Mouse (Mus musculus) forebrain, embryonic 12.5 days (tissue): ENCODE measurements around the gene Pacsin1. TPM values are rescaled to one million over a fixed set of nuclear protein-coding genes. Genes with fewer than 3 reads are reported as not detected.
A peak's percentile ranks its signal among the peaks of the same experiment; 100 is the strongest.

ENCODE experiments used
- ATAC-seq: fragments of 200-750 bp; cut with Nextera tagmentation; 2 replicates; pipeline ENCODE4 v1.8.0; 2017; ENCODE audit warnings: moderate TSS enrichment; ENCODE audit not compliant: low FRiP score
- H3K27ac ChIP-seq: fragments of 300-500 bp; sonication (generic); 2 replicates; pipeline ENCODE4 v1.5.1; 2016; ENCODE audit warnings: mild to moderate bottlenecking
- H3K27me3 ChIP-seq: fragments of 300-500 bp; sonication (generic); 2 replicates; pipeline ENCODE4 v1.6.1; 2016; ENCODE audit warnings: mild to moderate bottlenecking
- H3K36me3 ChIP-seq: fragments of 300-500 bp; sonication (generic); replicated peaks from 2 replicates; pipeline ENCODE4 v1.6.1; 2016; ENCODE audit warnings: mild to moderate bottlenecking
- H3K4me1 ChIP-seq: fragments of 300-500 bp; sonication (generic); 2 replicates; pipeline ENCODE4 v1.6.1; 2016
- H3K4me2 ChIP-seq: fragments of 300-500 bp; sonication (generic); 2 replicates; pipeline ENCODE4 v1.6.1; 2016; ENCODE audit warnings: mild to moderate bottlenecking, moderate library complexity
- H3K4me3 ChIP-seq: fragments of 300-500 bp; sonication (generic); replicated peaks from 2 replicates; pipeline ENCODE4 v1.5.1; 2016; ENCODE audit warnings: mild to moderate bottlenecking
- H3K9ac ChIP-seq: fragments of 300-500 bp; sonication (generic); 2 replicates; pipeline ENCODE4 v1.6.1; 2016; ENCODE audit warnings: mild to moderate bottlenecking
- H3K9me3 ChIP-seq: fragments of 300-500 bp; sonication (generic); 2 replicates; pipeline ENCODE4 v1.6.1; 2016
- WGBS: fragments of 180-500 bp; shearing (Covaris S2); methylation state at CpG from one replicate; pipeline ENCODE4 v1.1.7; 2016; 5-methylcytosine and 5-hydroxymethylcytosine counted together
- polyA plus RNA-seq: library from polyadenylated mRNA; unstranded; fragments of >200 nt; fragmentation: Nextera tagmentation; extraction: Ambion mirVana; gene quantifications from 2 replicates; pipeline ENCODE4 v1.2.1, GENCODE M21; 2016

Gene Pacsin1
- polyA plus RNA-seq, 1 experiment from 2014 or later: 9.0 TPM

DNA sequence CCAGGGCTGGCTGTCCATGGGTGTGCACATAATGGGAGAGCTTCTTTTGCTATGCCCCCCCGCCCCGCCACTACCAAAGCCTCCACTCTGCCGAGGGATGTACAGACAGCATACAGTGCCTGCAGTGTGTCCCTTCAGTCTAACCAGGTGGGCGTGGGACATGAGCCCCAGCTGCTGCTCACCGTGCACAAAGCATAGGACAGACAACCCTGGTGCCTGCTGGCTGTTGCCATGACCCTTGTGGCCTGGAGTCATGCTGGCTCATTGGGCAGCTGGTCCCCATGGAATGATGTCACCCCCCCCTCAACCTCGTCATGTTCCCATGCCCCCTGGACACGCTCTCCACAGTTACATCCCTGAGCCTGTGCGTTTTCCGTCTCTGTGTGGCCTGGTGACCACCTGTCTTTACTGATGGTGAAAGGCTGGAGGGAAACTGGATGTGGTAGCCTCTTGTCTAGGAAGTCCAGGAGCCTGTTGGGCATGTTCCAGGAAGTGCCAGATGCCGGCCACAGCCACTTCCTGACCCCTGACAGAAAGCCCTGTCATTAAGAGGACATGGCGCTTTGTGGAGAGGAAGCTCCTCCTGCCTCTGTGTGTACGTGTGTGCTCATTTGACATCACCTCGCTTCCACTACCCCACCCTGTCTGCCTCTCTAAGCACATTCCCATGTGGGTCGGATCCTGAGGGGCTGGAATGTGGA lies 35.8 kb downstream of the Pacsin1 start:
- Histone ChIP-seq H3K4me2 (no peak overlapping the region), H3K9me3 (no peaks in the 10 kb centered on the region), H3K4me3 (no peak overlapping the region), H3K36me3 (no peaks in the 10 kb centered on the region), H3K27me3 (peaks cover 28% of the 10 kb centered on the region), H3K27ac (no peak overlapping the region), H3K9ac (no peak overlapping the region), H3K4me1 (peaks cover 6% of the 10 kb centered on the region)
- ATAC-seq: no peak
- 79% methylated on average over 14 of the region's 14 CpGs for WGBS

DNA sequence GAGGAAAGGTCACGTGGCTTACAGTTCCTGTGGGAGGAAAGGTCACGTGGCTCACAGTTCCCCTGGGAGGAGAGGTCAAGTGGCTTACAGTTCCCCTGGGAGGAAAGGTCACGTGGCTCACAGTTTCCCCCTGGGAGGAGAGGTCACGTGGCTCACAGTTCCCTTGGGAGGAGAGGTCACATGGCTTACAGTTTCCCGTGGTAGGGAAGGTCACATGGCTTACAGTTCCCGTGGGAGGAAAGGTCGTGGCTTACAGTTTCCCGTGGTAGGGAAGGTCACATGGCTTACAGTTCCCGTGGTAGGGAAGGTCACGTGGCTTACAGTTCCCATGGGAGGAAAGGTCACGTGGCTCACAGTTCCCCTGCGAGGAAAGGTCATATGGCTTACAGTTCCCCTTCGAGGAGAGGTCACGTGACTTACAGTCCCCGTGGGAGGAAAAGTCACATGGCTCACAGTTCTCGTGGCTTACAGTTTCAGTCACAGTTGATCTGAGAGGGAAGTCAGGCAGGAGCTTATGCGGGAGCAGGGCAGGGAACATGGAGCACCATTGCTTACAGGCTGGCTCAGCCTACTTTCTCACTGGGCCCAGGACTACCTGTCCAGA lies 44.4 kb downstream of the Pacsin1 start:
- H3K4me2 ChIP-seq: no peak overlapping the region
- peaks cover 15% of the 10 kb centered on the region; the same call in 1 of the 2 replicates for H3K27me3 ChIP-seq
- no peaks in the 10 kb centered on the region for H3K36me3 ChIP-seq
- WGBS: 90% methylated on average over 17 of the region's 17 CpGs
- no peak overlapping the region for H3K9ac ChIP-seq
- no peak overlapping the region for H3K27ac ChIP-seq
- H3K4me1 ChIP-seq: peaks cover 12% of the 10 kb centered on the region
- no peaks in the 10 kb centered on the region for H3K9me3 ChIP-seq
- ATAC-seq: no peak
- H3K4me3 ChIP-seq: no peak overlapping the region

DNA sequence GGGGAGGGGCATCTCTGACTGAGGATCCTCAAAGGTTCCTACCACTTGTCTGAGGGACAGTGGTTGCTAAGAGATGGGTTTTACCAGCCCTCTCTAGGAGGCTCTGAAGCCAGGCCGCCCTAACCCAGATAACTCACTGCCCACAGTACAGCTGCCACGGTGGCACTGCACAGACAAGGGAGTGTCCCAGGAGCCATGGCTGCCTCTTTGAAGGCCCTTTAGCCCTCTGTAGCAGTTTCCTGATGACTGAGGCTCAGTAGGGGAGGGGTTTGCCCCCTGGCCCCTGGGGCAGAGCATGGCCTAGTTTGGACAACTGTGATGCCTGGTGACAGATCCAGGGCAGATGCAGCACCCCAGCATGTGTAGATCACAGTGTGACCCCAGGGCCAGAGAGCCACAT lies 45.5 kb downstream of the Pacsin1 start:
- H3K4me3 ChIP-seq: no peak overlapping the region
- 70% methylated on average over 2 of the region's 2 CpGs for WGBS
- H3K27ac ChIP-seq: no peak overlapping the region
- H3K9ac ChIP-seq: no peak overlapping the region
- H3K27me3 ChIP-seq: peaks cover 26% of the 10 kb centered on the region
- ATAC-seq: no peak
- H3K4me2 ChIP-seq: no peak overlapping the region
- peaks cover 12% of the 10 kb centered on the region for H3K4me1 ChIP-seq
- H3K9me3 ChIP-seq: no peaks in the 10 kb centered on the region
- H3K36me3 ChIP-seq: no peaks in the 10 kb centered on the region

DNA sequence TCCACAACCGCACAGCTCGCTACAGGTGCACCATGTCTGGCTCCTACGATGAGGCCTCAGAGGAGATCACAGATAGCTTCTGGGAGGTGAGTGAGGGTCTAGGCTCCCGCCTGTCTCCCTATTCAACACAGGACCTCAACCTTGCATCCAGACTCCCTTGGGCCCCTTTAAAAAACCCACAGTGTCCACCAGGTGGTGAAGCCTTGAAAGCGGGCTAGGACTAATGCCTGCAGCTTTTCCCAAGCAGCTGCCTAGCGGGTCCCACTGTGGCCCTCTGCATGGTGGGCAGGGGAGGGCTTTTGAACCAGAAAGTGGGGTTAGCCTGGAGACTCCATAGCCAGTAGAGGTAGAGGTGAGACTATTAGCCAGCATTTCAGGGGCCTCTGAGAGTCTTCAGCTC lies 46.5 kb downstream of the Pacsin1 start:
- Histone ChIP-seq H3K9me3 (no peaks in the 10 kb centered on the region), H3K27me3 (peaks cover 35% of the 10 kb centered on the region), H3K4me2 (no peak overlapping the region), H3K4me3 (no peak overlapping the region), H3K36me3 (no peaks in the 10 kb centered on the region), H3K9ac (no peak overlapping the region), H3K27ac (no peak overlapping the region), H3K4me1 (peaks cover 12% of the 10 kb centered on the region)
- 72% methylated on average over 6 of the region's 6 CpGs for WGBS
- no peak for ATAC-seq

DNA sequence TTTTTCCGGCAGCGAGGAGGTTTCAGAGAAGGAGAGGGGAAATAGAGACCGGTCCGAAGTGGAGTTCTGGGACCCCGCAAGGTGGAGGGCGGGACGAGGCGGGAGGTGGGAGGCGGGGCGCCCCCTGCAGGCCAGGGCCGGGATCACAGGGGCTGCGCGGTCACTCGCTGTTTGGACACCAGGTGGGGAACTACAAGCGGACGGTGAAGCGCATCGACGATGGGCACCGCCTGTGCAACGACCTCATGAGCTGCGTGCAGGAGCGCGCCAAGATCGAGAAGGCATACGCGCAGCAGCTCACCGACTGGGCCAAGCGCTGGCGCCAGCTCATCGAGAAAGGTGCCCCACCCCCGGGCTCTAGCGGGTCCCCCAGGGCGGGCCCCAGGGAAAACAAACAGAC lies 47.2 kb downstream of the Pacsin1 start:
- no peaks in the 10 kb centered on the region for H3K9me3 ChIP-seq
- H3K4me1 ChIP-seq: peaks cover 15% of the 10 kb centered on the region
- peak overlapping the region; percentile 32 for H3K4me3 ChIP-seq
- H3K4me2 ChIP-seq: peak overlapping the region; percentile 55
- H3K36me3 ChIP-seq: no peaks in the 10 kb centered on the region
- peaks cover 41% of the 10 kb centered on the region for H3K27me3 ChIP-seq
- 0 out of 2 replicates have a peak, but pooled peaks have one; percentile 57 for ATAC-seq
- no peak overlapping the region for H3K9ac ChIP-seq
- H3K27ac ChIP-seq: no peak overlapping the region
- WGBS: 2% methylated on average over 33 of the region's 34 CpGs

DNA sequence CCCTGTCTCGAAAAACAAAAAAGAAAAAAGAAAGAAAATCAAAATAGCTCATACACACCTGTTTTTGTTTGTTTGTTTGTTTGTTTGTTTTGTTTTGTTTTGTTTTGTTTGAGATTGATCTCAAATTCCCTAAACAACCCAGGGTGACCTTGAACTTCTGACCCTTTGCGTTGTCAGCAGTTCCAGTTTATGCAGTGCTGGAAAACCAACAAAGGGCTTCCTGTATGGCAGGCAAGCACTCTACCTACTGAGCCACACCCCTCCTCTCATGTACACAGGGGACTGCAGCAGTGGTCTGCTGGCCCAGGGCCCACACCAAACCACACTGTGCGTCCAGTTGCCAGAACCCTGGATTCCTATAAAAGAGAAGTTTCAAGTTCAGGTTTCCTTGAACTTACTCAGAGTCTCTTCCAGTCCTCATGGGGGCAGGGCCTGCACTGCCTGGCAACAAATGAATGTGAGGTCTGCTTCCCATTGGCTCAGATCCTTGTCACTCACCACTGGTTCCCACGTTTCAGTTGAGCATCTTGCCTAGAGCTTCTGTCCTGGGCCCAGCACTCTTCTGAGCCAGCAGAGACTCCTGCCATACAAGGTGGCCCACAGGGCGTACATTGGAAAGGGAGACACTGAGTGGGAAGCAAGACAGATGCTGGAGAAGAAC lies 48.8 kb downstream of the Pacsin1 start:
- H3K4me3 ChIP-seq: no peak overlapping the region
- no peak overlapping the region for H3K4me2 ChIP-seq
- peaks cover 43% of the 10 kb centered on the region for H3K27me3 ChIP-seq
- H3K9ac ChIP-seq: no peak overlapping the region
- H3K36me3 ChIP-seq: no peaks in the 10 kb centered on the region
- peaks cover 27% of the 10 kb centered on the region for H3K4me1 ChIP-seq
- 69% methylated on average over 5 of the region's 5 CpGs for WGBS
- no peaks in the 10 kb centered on the region for H3K9me3 ChIP-seq
- H3K27ac ChIP-seq: no peak overlapping the region
- no peak for ATAC-seq

DNA sequence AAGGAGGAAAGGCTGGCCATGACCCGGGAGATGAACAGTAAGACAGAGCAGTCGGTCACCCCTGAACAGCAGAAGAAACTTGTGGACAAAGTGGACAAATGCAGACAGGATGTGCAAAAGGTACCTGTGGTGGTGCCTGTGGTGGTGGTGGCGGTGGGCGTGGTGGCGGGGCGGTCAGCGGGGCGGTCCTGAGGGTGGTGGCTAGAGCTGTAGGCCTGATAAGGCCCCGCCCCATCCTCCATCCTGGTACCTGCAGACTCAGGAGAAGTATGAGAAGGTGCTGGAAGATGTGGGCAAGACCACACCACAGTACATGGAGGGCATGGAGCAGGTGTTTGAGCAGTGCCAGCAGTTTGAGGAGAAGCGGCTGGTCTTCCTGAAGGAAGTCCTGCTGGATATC lies 50.4 kb downstream of the Pacsin1 start:
- H3K4me1 ChIP-seq: peaks cover 27% of the 10 kb centered on the region
- ATAC-seq: no peak
- H3K9ac ChIP-seq: no peak overlapping the region
- no peak overlapping the region for H3K4me2 ChIP-seq
- 29% methylated on average over 9 of the region's 10 CpGs for WGBS
- H3K36me3 ChIP-seq: no peaks in the 10 kb centered on the region
- H3K9me3 ChIP-seq: no peaks in the 10 kb centered on the region
- H3K27ac ChIP-seq: no peak overlapping the region
- no peak overlapping the region for H3K4me3 ChIP-seq
- peaks cover 43% of the 10 kb centered on the region for H3K27me3 ChIP-seq

DNA sequence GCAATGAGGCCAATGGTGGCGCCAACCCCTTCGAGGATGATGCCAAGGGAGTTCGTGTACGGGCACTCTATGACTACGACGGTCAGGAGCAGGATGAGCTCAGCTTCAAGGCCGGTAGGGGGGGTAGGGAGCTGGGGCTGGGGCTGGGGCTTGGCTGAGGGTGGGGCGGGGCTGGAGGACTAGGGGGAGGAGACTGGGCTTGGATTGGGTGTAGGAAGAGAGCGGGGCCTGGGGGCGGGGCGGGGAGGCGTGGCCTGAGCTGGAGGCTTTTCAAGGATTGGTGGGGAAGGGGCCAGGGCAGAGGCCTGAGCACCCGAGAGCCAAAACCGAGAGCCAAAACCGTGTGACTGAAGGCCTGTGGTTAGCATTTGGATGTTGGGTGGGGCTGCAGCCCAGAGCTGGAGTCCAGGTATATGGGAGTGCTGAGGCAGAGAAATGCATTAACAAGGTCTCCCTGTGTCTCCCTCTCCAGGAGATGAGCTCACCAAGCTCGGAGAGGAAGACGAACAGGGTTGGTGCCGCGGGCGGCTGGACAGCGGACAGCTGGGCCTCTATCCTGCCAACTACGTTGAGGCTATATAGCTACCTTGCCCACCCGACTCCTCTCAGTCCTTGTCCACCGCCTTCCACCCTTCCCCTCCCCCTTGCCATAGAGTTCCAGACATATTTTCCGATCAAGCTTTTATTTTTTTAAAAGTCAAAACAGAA lies 52.8 kb downstream of the Pacsin1 start:
- WGBS: 7% methylated on average over 25 of the region's 25 CpGs
- no peaks in the 10 kb centered on the region for H3K9me3 ChIP-seq
- H3K4me3 ChIP-seq: peak overlapping the region; percentile 25
- H3K4me2 ChIP-seq: peak overlapping the region; percentile 51
- ATAC-seq: peak; percentile 90
- peak overlapping the region; percentile 33; the same call in 1 of the 2 replicates for H3K9ac ChIP-seq
- no peaks in the 10 kb centered on the region for H3K36me3 ChIP-seq
- peaks cover 36% of the 10 kb centered on the region for H3K27me3 ChIP-seq
- no peak overlapping the region for H3K27ac ChIP-seq
- H3K4me1 ChIP-seq: peaks cover 15% of the 10 kb centered on the region

DNA sequence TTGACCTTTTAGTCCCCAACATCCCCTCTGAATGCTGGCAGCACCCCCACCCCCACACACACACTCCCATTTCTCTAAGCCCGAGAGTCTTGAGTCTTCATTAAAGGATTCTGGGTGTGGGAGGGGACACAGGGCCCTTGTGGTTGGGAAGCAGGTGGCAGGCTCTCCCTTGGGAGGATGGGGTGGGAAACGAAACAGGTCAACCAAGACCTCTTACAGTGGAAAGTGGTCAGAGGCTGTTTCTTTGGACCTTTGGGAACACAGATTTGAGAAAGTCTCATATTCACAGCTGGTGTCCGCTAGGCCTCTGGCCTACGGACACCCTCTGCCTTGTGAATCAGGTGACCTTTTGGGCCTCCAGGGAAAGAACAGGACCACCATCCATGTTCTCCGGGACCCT lies 54.3 kb downstream of the Pacsin1 start:
- H3K9ac ChIP-seq: no peak overlapping the region
- ATAC-seq: no peak
- no peak overlapping the region for H3K4me3 ChIP-seq
- peaks cover 32% of the 10 kb centered on the region for H3K27me3 ChIP-seq
- H3K36me3 ChIP-seq: no peaks in the 10 kb centered on the region
- WGBS: 80% methylated on average over 5 of the region's 5 CpGs
- H3K9me3 ChIP-seq: no peaks in the 10 kb centered on the region
- H3K27ac ChIP-seq: no peak overlapping the region
- H3K4me2 ChIP-seq: no peak overlapping the region
- peaks cover 15% of the 10 kb centered on the region for H3K4me1 ChIP-seq

DNA sequence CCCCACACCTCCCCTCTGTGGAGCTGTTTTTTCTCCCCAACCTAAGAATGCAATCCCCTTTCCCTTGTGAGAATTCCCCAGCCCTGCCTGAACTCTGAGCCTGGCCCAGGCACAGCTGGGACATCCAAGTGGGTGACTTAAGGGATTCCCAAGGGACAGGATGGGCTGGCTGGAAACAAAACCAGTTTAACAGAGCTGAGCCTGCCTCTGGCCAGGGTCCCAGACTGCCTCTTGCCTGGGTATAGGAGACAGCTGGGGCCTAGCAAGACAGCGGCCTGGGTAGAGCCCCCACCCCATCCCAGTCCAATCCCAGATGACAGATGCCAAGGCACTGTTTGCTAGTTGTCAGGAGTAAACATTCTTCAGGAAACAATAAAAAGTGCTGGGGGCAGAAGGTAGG lies 57.5 kb downstream of the Pacsin1 start:
- Histone ChIP-seq H3K9ac (no peak overlapping the region), H3K4me1 (peaks cover 19% of the 10 kb centered on the region), H3K27me3 (peaks cover 12% of the 10 kb centered on the region; the same call in 1 of the 2 replicates), H3K4me2 (no peak overlapping the region), H3K4me3 (no peak overlapping the region), H3K36me3 (no peaks in the 10 kb centered on the region), H3K27ac (no peak overlapping the region), H3K9me3 (no peaks in the 10 kb centered on the region)
- WGBS: 79% methylated on average over 1 of the region's 1 CpGs
- ATAC-seq: no peak

DNA sequence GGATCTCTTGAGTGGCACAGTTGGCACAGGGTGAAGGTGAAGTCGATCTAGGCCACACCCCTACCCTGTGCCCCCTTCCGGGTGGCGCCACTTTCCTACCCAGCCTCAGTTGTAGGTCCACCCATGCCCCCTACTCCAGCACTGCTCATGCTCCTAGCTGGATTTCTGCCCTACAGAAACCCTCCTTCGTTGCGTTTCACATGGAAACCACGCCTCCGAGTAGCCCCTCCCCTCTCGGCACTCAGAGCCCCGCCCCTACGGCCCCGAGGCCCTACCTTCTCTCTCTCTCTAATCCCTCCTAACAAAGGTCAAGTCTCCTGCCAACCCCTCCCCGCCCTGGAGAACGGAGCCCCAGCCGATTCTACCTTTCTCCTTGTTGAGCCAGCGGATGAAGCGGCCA lies 61.5 kb downstream of the Pacsin1 start:
- WGBS: 2% methylated on average over 16 of the region's 16 CpGs
- Histone ChIP-seq H3K9ac (peak overlapping the region; percentile 8; the same call in 1 of the 2 replicates), H3K27me3 (peaks cover 21% of the 10 kb centered on the region), H3K4me3 (peak overlapping the region; percentile 26), H3K4me2 (peak overlapping the region; percentile 50), H3K36me3 (no peaks in the 10 kb centered on the region), H3K27ac (no peak overlapping the region), H3K9me3 (no peaks in the 10 kb centered on the region), H3K4me1 (peaks cover 20% of the 10 kb centered on the region)
- peak; percentile 51; the same call in 1 of the 2 replicates for ATAC-seq

DNA sequence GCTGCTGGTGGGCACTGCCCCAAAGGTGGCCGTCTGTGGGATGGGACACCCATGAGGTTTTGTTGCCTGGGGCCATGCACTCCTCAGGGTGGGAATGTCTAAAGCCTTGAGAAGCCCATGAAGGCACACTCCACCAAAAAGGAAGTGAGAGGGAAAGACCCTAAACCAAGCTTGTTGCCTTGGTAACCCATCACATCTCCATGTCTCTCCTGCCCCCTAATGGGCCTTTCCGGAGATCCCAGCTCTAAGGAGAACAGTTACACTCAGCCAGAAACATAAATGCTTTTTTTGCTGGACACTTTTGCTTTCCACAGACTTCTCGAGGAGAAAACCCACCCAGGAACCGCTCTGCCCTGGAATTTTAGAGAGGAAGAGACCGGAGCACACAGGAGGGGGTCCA lies 62.9 kb downstream of the Pacsin1 start:
- H3K4me1 ChIP-seq: peaks cover 20% of the 10 kb centered on the region

More for the DNA sequence above, 62.9 kb downstream of the Pacsin1 start:
- peaks cover 25% of the 10 kb centered on the region for H3K27me3 ChIP-seq
- H3K27ac ChIP-seq: no peak overlapping the region
- H3K36me3 ChIP-seq: no peaks in the 10 kb centered on the region
- no peak for ATAC-seq
- 62% methylated on average over 5 of the region's 5 CpGs for WGBS
- no peak overlapping the region for H3K9ac ChIP-seq
- no peak overlapping the region for H3K4me2 ChIP-seq
- H3K4me3 ChIP-seq: no peak overlapping the region
- H3K9me3 ChIP-seq: no peaks in the 10 kb centered on the region
